Mouse (Mus musculus) MEL (cell line): ENCODE measurements around the gene Vps13d. TPM values are rescaled to one million over a fixed set of nuclear protein-coding genes. Genes with fewer than 3 reads are reported as not detected.
A peak's percentile ranks its signal among the peaks of the same experiment; 100 is the strongest.

Source experiments
- DNase-seq: peaks from one replicate; pipeline ENCODE4 v3.0.0; 2011; ENCODE audit warnings: low read depth, low spot score
- H3K27ac ChIP-seq: 2 replicates; pipeline ENCODE4 v1.5.1; 2012; ENCODE audit warnings: low read depth, mild to moderate bottlenecking, control low read depth, low read length, moderate library complexity; ENCODE audit not compliant: control insufficient read depth
- H3K27me3 ChIP-seq, 2 experiments: fragments of 150-350 bp in 1 of 2; sonication (generic) in 1 of 2; 2 replicates each; pipeline ENCODE4 v1.6.1; 2012; ENCODE audit warnings: low read length in 2 of 2, mild to moderate bottlenecking in 2 of 2, improper control_type of control experiment in 1 of 2, moderate library complexity in 1 of 2; ENCODE audit not compliant: insufficient read depth in 2 of 2, control insufficient read depth in 1 of 2
- H3K36me3 ChIP-seq, 2 experiments: 2 replicates each; pipeline ENCODE4 v1.6.1; 2012 to 2014; ENCODE audit warnings: low read length in 2 of 2, improper control_type of control experiment in 1 of 2, inconsistent platforms in 1 of 2, mild to moderate bottlenecking in 1 of 2; ENCODE audit not compliant: insufficient read depth in 2 of 2, control insufficient read depth in 1 of 2
- H3K4me1 ChIP-seq, 2 experiments: fragments of 150-350 bp in 1 of 2; sonication (generic) in 1 of 2; 2 replicates each; pipeline ENCODE4 v1.6.1; 2012; ENCODE audit warnings: low read length in 2 of 2, improper control_type of control experiment in 1 of 2, mild to moderate bottlenecking in 1 of 2; ENCODE audit not compliant: insufficient read depth in 2 of 2, control insufficient read depth in 1 of 2
- H3K4me3 ChIP-seq, 2 experiments: fragments of 150-350 bp in 1 of 2; sonication (generic) in 1 of 2; 2 replicates each; pipeline ENCODE4 v1.5.1; 2012; ENCODE audit warnings: low read depth in 2 of 2, low read length in 2 of 2, mild to moderate bottlenecking in 2 of 2, moderate library complexity in 2 of 2, control low read depth in 1 of 2, improper control_type of control experiment in 1 of 2; ENCODE audit not compliant: control insufficient read depth in 1 of 2, insufficient read depth in 1 of 2
- H3K79me2 ChIP-seq: 2 replicates; pipeline ENCODE4 v1.6.1; 2012; ENCODE audit warnings: mild to moderate bottlenecking, low read length, moderate library complexity; ENCODE audit not compliant: control insufficient read depth, poor library complexity, insufficient read depth
- H3K9ac ChIP-seq: 2 replicates; pipeline ENCODE4 v1.6.1; 2012; ENCODE audit warnings: low read depth, mild to moderate bottlenecking, control low read depth, low read length, moderate library complexity; ENCODE audit not compliant: control insufficient read depth, poor library complexity, severe bottlenecking
- H3K9me3 ChIP-seq: fragments of 150-350 bp; sonication (generic); replicated peaks from 2 replicates; pipeline ENCODE4 v1.6.1; 2012; ENCODE audit warnings: mild to moderate bottlenecking, low read length, improper control_type of control experiment, moderate library complexity; ENCODE audit not compliant: insufficient read depth
- BHLHE40 ChIP-seq: IDR thresholded peaks from 2 replicates; pipeline ENCODE4 v1.6.1; 2012; ENCODE audit warnings: low read depth, mild to moderate bottlenecking, inconsistent platforms, low read length, improper control_type of control experiment, borderline replicate concordance
- CHD2 ChIP-seq: IDR thresholded peaks from 2 replicates; pipeline ENCODE4 v1.6.1; 2011; ENCODE audit warnings: low read length, improper control_type of control experiment
- CTCF ChIP-seq, 3 experiments: IDR thresholded peaks in 2 of 3; conservative IDR thresholded peaks in 1 of 3; 2 replicates each; pipeline ENCODE4 v1.5.1; 2011 to 2012; ENCODE audit warnings: low read length in 3 of 3, low read depth in 2 of 3, mild to moderate bottlenecking in 2 of 3, improper control_type of control experiment in 1 of 3, inconsistent platforms in 1 of 3, mixed read lengths in 1 of 3, moderate library complexity in 1 of 3; ENCODE audit not compliant: control insufficient read depth in 1 of 3, insufficient read depth in 1 of 3, poor library complexity in 1 of 3, severe bottlenecking in 1 of 3
- E2F4 ChIP-seq: IDR thresholded peaks from 2 replicates; pipeline ENCODE4 v1.6.1; 2011; ENCODE audit warnings: low read depth, low read length, improper control_type of control experiment, borderline replicate concordance
- ELF1 ChIP-seq: IDR thresholded peaks from 2 replicates; pipeline ENCODE4 v1.6.1; 2014; ENCODE audit warnings: low read depth, mild to moderate bottlenecking, inconsistent platforms, low read length, improper control_type of control experiment, moderate library complexity
- ETS1 ChIP-seq: IDR thresholded peaks from 2 replicates; pipeline ENCODE4 v1.6.1; 2012; ENCODE audit warnings: low read depth, mild to moderate bottlenecking, inconsistent platforms, low read length, improper control_type of control experiment, moderate library complexity
- GABPA ChIP-seq: IDR thresholded peaks from 2 replicates; pipeline ENCODE4 v1.6.1; 2012; ENCODE audit warnings: low read depth, mild to moderate bottlenecking, inconsistent platforms, low read length, improper control_type of control experiment, moderate library complexity
- HCFC1 ChIP-seq: IDR thresholded peaks from 2 replicates; pipeline ENCODE4 v1.6.1; 2012; ENCODE audit warnings: low read depth, mild to moderate bottlenecking, inconsistent platforms, low read length, improper control_type of control experiment, moderate library complexity
- KAT2A ChIP-seq: conservative IDR thresholded peaks from 2 replicates; pipeline ENCODE4 v1.6.1; 2012; ENCODE audit warnings: low read depth, low read length, improper control_type of control experiment, inconsistent platforms
- MAFK ChIP-seq: IDR thresholded peaks from 2 replicates; pipeline ENCODE4 v1.6.1; 2011; ENCODE audit warnings: low read depth, mild to moderate bottlenecking, low read length, improper control_type of control experiment, borderline replicate concordance
- MAZ ChIP-seq: IDR thresholded peaks from 2 replicates; pipeline ENCODE4 v1.6.1; 2012; ENCODE audit warnings: low read depth, mild to moderate bottlenecking, inconsistent platforms, low read length, improper control_type of control experiment
- MEF2A ChIP-seq: IDR thresholded peaks from 2 replicates; pipeline ENCODE4 v1.6.1; 2014; ENCODE audit warnings: low read depth, mild to moderate bottlenecking, inconsistent platforms, low read length, improper control_type of control experiment; ENCODE audit not compliant: poor library complexity, insufficient replicate concordance, severe bottlenecking; ENCODE audit errors: extremely low read depth
- MYC ChIP-seq: IDR thresholded peaks from 2 replicates; pipeline ENCODE4 v1.6.1; 2011; ENCODE audit warnings: low read depth, mild to moderate bottlenecking, low read length, improper control_type of control experiment, moderate library complexity
- NELFE ChIP-seq: IDR thresholded peaks from 2 replicates; pipeline ENCODE4 v1.6.1; 2011; ENCODE audit warnings: low read depth, low read length, improper control_type of control experiment
- NRF1 ChIP-seq: IDR thresholded peaks from 2 replicates; pipeline ENCODE4 v1.6.1; 2014; ENCODE audit warnings: low read depth, mild to moderate bottlenecking, inconsistent platforms, low read length, improper control_type of control experiment, moderate library complexity; ENCODE audit not compliant: poor library complexity, insufficient read depth, severe bottlenecking
- POLR2AphosphoS2 ChIP-seq: IDR thresholded peaks from 2 replicates; pipeline ENCODE4 v1.6.1; 2011; ENCODE audit warnings: low read length, improper control_type of control experiment
- RAD21 ChIP-seq: IDR thresholded peaks from 2 replicates; pipeline ENCODE4 v1.6.1; 2011; ENCODE audit warnings: mild to moderate bottlenecking, low read depth, low read length, improper control_type of control experiment
- RCOR1 ChIP-seq: IDR thresholded peaks from 2 replicates; pipeline ENCODE4 v1.6.1; 2012; ENCODE audit warnings: low read depth, mild to moderate bottlenecking, inconsistent platforms, low read length, improper control_type of control experiment
- SIN3A ChIP-seq: IDR thresholded peaks from 2 replicates; pipeline ENCODE4 v1.6.1; 2012; ENCODE audit warnings: low read length, improper control_type of control experiment, inconsistent platforms
- SMC3 ChIP-seq: IDR thresholded peaks from 2 replicates; pipeline ENCODE4 v1.6.1; 2011; ENCODE audit warnings: low read depth, low read length, improper control_type of control experiment
- TAL1 ChIP-seq: IDR thresholded peaks from 2 replicates; pipeline ENCODE4 v1.6.1; 2012; ENCODE audit warnings: mild to moderate bottlenecking, inconsistent platforms, low read length, moderate library complexity, mixed read lengths
- TBP ChIP-seq: IDR thresholded peaks from 2 replicates; pipeline ENCODE4 v1.8.0; 2011; ENCODE audit warnings: low read depth, low read length, improper control_type of control experiment
- TCF12 ChIP-seq: IDR thresholded peaks from 2 replicates; pipeline ENCODE4 v1.6.1; 2014; ENCODE audit warnings: low read depth, mild to moderate bottlenecking, inconsistent platforms, low read length, improper control_type of control experiment, moderate library complexity
- UBTF ChIP-seq: IDR thresholded peaks from 2 replicates; pipeline ENCODE4 v1.6.1; 2012; ENCODE audit warnings: low read depth, mild to moderate bottlenecking, inconsistent platforms, low read length, improper control_type of control experiment, moderate library complexity, borderline replicate concordance; ENCODE audit not compliant: insufficient read depth
- USF1 ChIP-seq: IDR thresholded peaks from 2 replicates; pipeline ENCODE4 v1.6.1; 2014; ENCODE audit warnings: low read depth, mild to moderate bottlenecking, inconsistent platforms, low read length, improper control_type of control experiment, moderate library complexity
- ZC3H11A ChIP-seq: IDR thresholded peaks from 2 replicates; pipeline ENCODE4 v1.6.1; 2012; ENCODE audit warnings: low read depth, mild to moderate bottlenecking, inconsistent platforms, low read length, improper control_type of control experiment
- ZMIZ1 ChIP-seq: IDR thresholded peaks from 2 replicates; pipeline ENCODE4 v1.6.1; 2012; ENCODE audit warnings: low read depth, mild to moderate bottlenecking, inconsistent platforms, low read length, improper control_type of control experiment, moderate library complexity
- polyA plus RNA-seq, 2 experiments: library from polyadenylated mRNA; stranded (reverse) in 1 of 2; unstranded in 1 of 2; fragments of >175 nt in 1 of 2; fragments of >200 nt in 1 of 2; gene quantifications; 2 replicates each; pipeline versions ENCODE4 v1.2.1 to v1.2.4; 2012; ENCODE audit warnings: low replicate concordance in 2 of 2, low read depth in 1 of 2; ENCODE audit not compliant: insufficient read length in 2 of 2, insufficient read depth in 1 of 2, missing spikeins in 1 of 2
- total RNA-seq: library from RNA; depleted of rRNA; stranded (reverse); fragments of 300-350 nt; gene quantifications from 2 replicates; pipeline ENCODE4 v1.2.3, GENCODE M21; 2012

Gene Vps13d
- total and polyA plus RNA-seq, 3 experiments: 8.9 to 14.5 (median 13.2) TPM

GRCm38 (mm10) chr4:145147006-145147961 lies 47.5 kb downstream of the Vps13d start:
- H3K27me3 ChIP-seq: no peaks in the 10 kb centered on the region
- peak; percentile 7 for DNase-seq
- H3K36me3 ChIP-seq: peaks cover 9 to 10% of the 10 kb centered on the region in 2 experiments
- TF ChIP-seq ELF1: no peak
- no peak for TF ChIP-seq HCFC1
- TF ChIP-seq E2F4: no peak
- TF ChIP-seq RAD21: no peak
- TF ChIP-seq TBP: no peak
- no peak for TF ChIP-seq KAT2A
- no peak for TF ChIP-seq CTCF (IDR thresholded peaks at IDR 0.05 in 2 of 3, conservative IDR thresholded peaks at IDR 0.05 in 1 of 3; ENCODE audit: control insufficient read depth in 1 of 3, insufficient read depth in 1 of 3, low read depth in 2 of 3, low read length in 3 of 3, poor library complexity in 1 of 3, severe bottlenecking in 1 of 3)
- TF ChIP-seq ETS1: no peak
- no peak for TF ChIP-seq UBTF
- TF ChIP-seq GABPA: no peak
- TF ChIP-seq TAL1: no peak
- TF ChIP-seq MEF2A: no peak
- TF ChIP-seq, all 39 proteins: peak for 0
- Histone ChIP-seq H3K4me3 (no peak overlapping the region), H3K79me2 (peaks cover 3% of the 10 kb centered on the region; the same call in 1 of the 2 replicates), H3K9me3 (no peaks in the 10 kb centered on the region), H3K27ac (no peak overlapping the region), H3K9ac (no peak overlapping the region), H3K4me1 (peaks cover 0 to 5% of the 10 kb centered on the region in 2 experiments; a peak in 2 of 4 replicates)

- H3K27ac ChIP-seq: peak overlapping the region; percentile 50
- H3K27me3 ChIP-seq: no peaks in the 10 kb centered on the region
- H3K9me3 ChIP-seq: no peaks in the 10 kb centered on the region
- no peak overlapping the region for H3K4me3 ChIP-seq
- H3K4me1 ChIP-seq: peaks cover 0 to 5% of the 10 kb centered on the region in 2 experiments; a peak in 2 of 4 replicates
- peaks cover 3% of the 10 kb centered on the region; the same call in 1 of the 2 replicates for H3K79me2 ChIP-seq
- H3K36me3 ChIP-seq: peaks cover 9 to 14% of the 10 kb centered on the region in 2 experiments
- peak; percentile 89 for DNase-seq
- no peak overlapping the region for H3K9ac ChIP-seq
- TF ChIP-seq RCOR1 (no peak), ETS1 (peak; percentile 80), NELFE (no peak), BHLHE40 (peak; percentile 50; the same call in 1 of the 2 replicates), MYC (peak; percentile 92), ZC3H11A (no peak), POLR2AphosphoS2 (no peak), CTCF (IDR thresholded peaks at IDR 0.05 in 2 of 3, conservative IDR thresholded peaks at IDR 0.05 in 1 of 3; ENCODE audit: control insufficient read depth in 1 of 3, insufficient read depth in 1 of 3, low read depth in 2 of 3, low read length in 3 of 3, poor library complexity in 1 of 3, severe bottlenecking in 1 of 3) (peak in 1 of 3 experiments; percentile 3; a peak in 1 of 6 replicates), TCF12 (peak; percentile 74), HCFC1 (no peak), CHD2 (no peak), GABPA (no peak), ZMIZ1 (no peak), NRF1 (no peak), SMC3 (no peak), SIN3A (peak; percentile 81), MAZ (no peak), MAFK (no peak), MEF2A (no peak), ELF1 (no peak), UBTF (no peak), USF1 (0 out of 2 replicates have a peak, but pooled peaks have one; percentile 31), RAD21 (no peak; the same call in 1 of the 2 replicates)
These were observed 51.3 kb downstream of the Vps13d start for GRCm38 (mm10) chr4:145143533-145143932.
